Mouse (Mus musculus): Measurements from ENCODE around the gene Wrap73.

DNA sequence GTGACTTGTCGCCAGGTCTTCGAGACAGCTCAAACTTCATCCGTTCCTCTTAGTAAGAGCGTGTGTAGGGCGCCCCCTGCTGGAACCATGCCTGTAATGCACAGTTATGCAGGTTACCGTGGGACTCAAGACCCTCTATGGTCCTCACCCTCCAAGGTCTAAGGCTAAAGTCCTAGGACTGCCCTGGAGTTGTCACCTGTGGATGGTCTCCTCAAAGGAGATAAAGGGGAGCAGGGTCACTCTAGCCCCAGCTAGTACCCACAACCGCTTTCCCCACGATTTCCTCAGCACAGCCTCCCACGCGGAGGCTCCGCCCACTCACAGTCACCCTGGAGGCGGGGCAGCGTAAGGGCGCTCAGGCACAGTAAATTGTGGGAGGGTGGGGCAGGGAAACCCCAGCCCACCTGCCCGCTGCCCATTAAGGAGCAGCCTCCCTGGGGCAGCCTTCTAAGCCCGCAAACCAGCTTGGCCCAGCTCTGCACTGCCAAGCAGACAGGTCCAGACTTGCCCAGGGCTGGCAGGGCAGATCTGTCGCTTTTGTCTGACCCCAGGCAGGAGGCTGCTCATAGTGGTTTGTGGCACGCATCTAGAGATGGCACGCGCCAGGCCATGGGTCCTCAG is 36.7 kb upstream of the Wrap73 start:
- TF ChIP-seq CTCF (IDR thresholded peaks at IDR 0.05; ENCODE audit: control insufficient read depth, insufficient read depth, low read length) (peak; percentile 87), POLR2A (IDR thresholded peaks at IDR 0.05; ENCODE audit: borderline replicate concordance, control insufficient read depth, low read depth, low read length) (no peak)

Data from bone marrow, adult 2 months (tissue).